Mouse (Mus musculus) right cerebral cortex, postnatal 36 days (tissue): ENCODE data around the gene Tmcc3.

ENCODE experiments used
- DNase-seq, 2 experiments: peaks; one replicate each; pipeline ENCODE4 v3.0.0; 2022; ENCODE audit warnings: low spot score in 2 of 2, mixed read lengths in 1 of 2

The Tmcc3 gene

DNA sequence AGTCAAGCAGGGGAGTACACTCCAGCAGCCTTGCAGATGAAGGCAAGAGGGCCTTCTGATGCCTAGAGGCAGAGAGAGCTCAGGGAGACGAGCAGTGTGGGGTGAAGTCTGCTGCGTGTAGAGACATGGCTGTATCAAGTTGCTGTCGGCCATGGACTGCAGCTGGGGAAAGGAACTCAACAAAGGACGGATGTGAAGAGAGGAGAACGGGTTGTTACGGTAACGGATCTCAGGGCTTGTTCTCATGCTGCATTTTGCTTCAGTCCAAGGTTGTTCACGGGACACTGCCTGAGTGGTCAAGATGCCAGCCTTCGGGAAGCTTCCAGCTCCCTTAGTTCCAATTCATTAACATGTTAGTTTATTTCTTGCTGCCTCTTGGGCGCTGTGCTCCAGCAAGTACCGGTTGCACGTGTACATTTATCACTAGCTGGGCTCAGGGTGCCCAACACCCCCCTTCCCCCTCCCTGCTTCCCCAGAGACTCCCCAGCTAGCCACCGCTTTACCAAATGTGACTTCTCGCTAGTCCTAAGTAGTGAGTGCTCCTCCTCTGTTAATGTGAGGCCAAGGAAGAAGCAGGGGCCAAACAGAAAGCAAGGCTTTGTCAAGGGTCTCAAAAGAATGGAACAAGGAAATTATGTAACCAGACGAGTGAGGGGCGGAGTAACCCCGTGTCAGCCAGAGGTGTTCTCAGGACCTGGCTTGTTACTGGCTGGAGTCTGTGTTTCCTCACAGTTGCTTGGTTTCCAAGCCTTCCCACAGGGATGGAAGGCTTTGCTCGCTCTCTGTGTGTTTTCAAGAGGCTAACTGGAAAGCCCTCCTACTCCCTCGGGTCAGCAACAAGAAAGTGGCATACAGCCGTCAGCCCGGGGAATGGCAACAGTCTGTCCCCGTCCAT is 104.4 kb downstream of the Tmcc3 start:
- no peak for DNase-seq

DNA sequence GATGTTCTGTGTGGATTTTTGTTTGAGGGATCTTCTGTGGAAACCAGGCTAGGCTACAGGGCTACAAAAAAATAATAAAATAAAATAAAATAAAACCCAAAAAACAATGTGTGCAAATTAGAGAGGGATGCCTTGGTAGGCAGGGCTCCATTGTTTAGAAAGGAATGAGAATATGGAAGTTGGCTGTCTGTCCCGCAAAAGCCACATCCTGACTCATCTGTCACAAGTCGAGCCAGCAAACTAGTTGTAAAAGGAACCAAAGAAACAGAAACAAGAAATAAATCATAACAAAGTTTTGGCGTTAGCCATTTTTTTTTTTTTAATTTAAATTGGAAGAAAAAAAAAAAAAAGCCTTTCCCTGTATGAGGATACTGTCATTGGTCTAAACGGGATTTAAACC is 105.9 kb downstream of the Tmcc3 start:
- no peak for DNase-seq

DNA sequence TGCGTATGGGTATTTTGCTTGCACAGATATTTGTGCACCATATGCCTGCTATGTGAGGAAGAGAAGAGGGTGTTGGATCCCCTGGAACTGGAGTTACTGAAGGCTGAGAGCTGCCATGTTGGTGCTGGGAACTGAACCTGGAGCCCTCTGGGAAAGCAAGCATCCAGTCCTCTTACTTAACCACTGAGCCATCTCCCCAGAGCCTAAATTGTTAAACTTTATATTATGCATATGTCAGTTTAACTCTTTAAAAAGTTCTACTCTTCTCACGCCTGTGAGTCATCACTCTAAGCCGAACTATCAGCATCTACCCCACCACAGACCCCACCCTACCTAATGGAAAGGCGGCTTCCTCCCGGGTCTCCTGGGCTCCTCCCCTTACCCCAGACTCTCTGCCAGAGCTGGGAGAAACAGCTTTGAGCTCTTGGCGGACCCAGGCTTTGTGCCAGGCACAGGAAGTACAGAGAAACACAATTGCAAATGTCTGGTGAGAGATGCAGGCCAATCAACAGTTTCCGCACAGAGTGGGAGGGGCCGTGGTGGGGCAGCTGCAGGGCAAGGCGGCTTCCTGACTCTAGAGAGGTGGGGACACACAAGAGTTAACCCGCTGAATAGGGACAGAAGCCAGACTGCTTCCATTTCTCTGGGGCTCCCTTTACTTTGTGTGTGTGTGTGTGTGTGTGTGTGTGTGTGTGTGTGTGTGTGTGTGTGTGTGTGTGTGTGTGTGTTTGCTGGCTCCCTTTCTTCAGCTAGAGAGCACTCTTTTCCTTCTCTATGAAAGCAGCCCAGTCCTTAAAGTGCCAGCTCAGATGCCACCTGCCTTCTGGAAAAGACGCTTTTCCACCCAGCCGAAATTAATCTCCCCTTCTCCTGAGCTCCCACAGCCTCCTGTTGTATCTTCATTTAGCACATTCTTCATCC is 114.5 kb downstream of the Tmcc3 start:
- peak; percentile 66 to 68 for DNase-seq

DNA sequence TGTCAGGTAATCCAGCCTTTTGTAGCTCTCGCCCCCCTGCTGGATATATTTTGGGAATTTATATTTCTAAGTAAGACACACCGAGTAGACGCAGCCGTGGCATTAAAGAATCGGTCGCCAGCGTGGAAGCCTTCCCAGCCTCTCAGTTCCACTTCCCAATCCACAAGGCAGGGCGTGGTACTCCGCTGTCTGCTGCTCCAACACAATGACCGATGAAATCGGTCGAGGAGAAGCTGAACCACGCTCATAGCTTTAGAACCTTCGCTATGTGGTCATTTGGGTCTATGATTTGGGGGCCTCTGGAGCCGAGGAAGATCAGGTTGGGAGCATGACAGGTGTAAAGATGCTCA is 115.1 kb downstream of the Tmcc3 start:
- no peak for DNase-seq

DNA sequence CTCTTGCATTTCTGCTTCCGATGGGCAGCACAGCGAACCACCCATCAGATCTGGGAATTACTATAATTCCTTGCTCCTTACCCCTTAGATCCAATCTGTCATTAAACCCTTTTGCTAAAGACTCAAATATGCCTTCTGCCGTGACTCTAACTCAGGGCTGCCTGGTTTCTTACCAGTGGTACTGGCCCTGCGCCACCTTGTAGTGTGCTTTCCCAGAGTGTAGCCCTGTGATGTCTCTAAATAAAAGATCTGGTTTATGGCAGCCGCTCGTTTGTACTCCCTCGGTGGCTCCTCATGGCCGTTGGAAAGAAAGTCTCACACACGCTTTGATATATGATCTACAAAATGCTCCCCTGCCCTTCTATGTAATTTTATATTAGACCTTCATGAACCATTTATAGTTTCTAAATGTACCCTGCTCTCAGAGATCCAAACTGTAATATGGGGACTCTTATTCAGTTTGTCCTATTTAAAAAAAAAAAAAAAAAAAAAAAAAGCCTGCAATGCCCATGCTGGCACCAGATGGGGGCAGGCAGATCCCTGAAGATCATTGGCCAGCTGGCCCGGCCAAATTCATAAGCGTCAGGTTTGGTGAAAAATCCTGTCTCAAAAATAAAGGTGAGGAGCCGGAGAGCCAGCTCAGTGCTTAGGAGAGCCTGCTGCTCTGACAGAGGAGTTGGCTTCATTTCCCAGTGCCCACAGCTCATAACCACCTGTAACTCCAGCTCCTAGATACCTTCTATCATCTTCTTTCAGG is 116.6 kb downstream of the Tmcc3 start:
- DNase-seq: no peak

DNA sequence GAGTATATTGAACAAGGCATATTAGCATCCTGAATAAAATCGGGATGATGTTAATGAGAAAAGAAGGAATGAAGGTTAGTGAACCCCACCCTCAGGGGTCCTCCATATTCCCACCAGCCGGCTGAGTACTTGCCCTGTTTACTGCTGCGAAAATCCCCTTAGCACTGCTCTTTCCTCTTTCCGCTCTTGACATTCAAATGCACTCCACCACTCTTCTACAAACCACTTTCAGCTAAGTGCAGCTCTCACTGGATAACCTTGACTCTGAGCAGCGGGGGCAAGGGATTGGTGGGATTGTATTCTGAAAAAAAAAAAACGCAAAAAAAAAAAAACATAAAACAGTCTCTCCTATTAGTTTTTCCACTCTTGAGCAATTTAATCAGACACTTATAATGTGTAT is 118.8 kb downstream of the Tmcc3 start:
- no peak for DNase-seq

DNA sequence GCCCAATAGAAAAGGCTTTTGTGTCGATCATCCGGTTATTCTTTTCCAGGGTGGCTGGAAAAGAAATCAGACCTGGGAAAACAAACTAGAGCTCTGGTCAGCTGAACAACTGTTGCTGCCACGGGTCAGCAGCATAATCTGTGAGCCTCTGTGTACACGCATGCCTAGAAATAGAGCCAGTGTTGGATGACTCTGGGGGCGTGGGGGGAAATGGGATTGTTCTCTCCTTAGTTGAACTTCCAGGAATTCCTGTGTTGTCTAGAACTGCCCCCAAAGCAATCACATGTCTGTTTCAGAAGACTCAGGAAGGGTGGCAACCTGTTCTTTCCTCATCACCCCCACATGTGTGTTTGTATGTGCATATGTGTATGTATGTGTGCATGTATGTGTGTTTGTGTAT is 121.2 kb downstream of the Tmcc3 start:
- DNase-seq: no peak

DNA sequence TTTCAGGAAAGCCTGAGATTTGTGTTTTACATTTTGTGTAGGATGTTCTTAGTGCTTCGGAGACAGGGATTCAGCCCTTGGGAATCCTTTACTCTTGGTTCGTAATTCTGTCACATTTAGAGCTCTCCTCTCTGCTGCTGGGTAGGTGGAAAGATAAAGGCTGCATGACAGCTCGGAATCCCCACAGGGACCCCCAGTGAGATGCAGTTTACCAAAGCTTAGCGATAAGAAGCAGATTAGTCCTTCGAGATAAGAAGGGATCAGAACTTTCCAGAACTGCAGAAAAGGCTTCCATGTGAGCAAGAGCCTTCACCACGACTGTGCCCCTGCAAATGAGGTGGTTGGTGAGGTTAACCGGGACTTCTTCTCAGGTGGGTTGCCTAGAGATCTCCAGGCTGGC is 122.2 kb downstream of the Tmcc3 start:
- no peak for DNase-seq

DNA sequence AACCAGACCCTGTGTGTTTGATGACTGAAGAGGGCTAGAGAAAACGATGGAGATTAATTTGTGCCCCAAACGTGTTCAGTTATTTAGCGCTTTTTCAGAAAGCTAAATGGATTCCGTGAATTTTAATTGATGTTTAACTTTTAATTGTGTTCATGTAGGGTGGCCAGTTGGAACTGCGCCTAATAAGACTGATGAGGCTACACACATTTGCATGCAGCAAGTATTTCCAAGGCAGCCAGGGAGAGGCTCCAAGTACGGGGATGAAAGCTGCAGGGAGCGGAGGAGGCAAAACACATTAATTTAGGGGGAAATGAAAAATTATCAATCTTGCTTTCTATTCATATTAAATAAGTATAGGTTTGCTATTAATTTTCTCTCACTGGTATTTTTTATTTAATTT is 131.0 kb downstream of the Tmcc3 start:
- peak in 1 of 2 experiments; percentile 3 for DNase-seq

DNA sequence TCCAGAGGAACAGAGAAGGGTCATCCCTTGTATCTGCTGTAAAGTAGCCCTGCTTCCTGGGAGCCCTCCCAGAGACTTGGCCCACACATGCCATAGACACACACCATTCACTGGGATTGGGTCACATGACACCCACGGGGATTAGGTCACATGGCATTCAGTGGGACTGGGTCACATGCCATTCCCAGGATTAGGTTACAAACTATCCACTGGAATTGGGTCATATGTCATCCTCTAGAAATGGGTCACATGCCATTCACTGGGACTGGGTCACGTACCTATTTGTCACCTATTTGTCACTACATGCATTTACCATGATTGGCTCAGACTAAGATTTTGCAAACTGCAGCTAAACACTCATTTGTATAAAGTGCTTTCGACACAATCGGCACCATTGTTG is 131.7 kb downstream of the Tmcc3 start:
- DNase-seq: no peak

DNA sequence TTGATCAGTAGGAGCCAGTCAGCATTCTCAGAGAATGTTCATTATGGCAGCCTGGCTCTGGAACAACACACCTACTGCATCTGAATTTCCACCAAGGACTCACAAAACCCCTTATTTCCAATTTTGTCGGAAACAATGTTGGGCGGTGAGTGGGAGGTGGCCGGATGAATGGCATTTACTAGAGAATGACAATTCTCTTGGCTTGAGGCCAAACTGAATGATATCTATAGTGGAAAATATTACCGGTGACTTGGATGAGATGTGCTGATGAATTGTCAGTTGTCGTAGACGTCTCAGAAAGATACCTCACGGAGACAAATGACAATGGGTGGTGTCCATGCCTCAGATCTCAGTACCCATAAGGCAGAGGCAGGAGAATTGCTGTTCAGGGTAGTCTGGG is 133.4 kb downstream of the Tmcc3 start:
- DNase-seq: no peak

DNA sequence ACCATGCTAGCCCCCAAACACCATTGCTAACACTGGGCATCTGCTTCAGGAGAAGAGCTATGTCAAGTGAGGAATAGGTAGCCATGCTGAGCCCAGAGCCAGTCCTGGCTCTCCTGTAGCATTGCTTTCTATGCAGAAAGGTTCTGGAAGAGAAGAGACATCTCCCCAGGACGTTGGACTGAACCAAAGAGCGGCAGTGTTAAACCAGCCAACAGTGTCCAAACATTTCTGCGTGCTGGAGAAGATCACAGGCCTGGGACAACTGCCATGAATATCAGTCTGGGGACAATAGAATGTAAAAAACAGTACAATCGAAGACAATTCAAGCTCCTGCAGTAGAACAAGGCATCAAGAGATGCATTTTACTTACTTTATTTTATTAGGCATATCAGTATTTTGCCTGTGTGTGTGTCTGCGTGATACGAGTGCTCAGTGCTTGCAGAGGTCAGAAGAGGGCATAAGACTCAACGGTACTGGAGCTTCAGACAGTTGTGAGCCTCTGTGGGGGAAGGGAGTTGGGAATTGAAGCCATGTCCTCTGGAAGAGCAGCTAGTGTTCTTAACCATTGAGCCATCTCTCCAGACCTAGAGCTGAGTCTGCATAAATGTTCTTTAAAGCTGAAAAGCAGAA is 134.7 kb downstream of the Tmcc3 start:
- no peak for DNase-seq

DNA sequence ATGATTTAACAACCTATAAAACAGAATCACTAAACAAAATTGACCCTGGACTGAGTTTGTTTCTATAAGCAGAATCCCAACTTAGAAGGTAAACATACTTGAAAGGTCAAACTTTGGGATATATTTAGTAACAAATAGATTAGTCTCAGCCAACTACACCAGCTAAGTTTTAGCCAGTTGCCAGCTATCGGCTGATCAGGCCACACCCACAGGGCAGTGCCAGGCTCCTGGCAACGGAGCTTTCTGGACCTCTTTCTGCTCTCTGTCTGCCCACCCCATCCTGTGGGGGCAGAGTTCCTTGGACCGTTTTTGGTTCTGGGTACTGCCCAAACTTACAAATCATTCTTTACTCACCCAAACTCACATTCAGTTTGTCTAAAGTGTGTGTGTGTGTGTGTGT is 137.9 kb downstream of the Tmcc3 start:
- DNase-seq: no peak

DNA sequence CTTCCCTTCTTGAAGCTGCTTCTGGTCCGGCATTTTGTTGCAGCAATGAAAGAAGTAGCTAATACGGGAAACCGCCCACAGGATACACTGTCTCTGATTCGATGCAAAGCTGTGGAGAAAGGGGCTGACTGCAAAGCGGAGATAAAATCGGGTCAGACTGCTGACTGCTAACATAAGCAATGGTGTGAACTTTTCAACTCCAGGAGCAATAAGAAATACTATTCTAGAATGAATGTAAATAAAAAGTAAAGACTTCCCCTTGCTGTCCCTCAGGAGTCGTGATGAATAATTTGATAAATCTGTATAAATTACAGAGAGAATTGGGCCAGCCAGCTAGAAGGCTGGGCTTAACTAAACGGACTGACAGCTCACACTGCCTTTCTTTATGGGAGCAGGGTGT is 139.0 kb downstream of the Tmcc3 start:
- DNase-seq: no peak

DNA sequence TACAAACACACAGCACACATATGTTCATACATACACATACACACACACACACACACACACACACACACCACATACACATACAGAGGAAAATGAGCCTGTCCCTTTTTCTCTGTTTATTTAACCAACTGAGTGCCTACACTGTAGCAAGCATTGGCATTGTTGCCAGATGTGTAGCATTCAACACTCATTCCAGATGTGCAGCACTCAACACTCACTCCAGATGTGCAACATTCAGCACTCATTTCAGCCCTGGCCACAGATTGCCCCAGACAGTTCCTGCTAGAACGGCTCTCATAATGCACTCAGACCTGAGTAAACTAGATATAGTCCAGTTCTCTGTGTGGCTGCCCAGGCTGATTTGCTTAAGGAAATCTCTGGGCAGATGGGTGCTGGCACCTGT is 145.7 kb downstream of the Tmcc3 start:
- no peak for DNase-seq

DNA sequence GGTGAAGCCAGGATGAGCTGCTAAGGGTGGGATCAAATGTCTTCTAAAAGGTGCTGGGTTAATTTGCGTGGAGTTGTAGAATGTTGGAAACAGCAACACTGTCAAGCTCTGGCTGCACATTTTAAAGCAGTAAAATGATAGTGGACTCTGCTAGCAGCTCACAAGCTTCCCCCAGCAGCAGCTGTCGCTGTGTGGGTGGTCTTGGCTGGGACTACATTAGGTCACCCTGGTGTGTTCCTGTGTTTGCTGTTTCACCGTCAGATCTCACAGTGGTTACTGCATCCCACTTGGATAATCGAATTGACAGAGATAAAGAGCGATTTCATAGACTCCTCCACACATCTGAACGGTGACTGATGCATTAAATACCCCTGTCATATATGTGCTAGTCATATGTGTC is 146.9 kb downstream of the Tmcc3 start:
- no peak for DNase-seq

DNA sequence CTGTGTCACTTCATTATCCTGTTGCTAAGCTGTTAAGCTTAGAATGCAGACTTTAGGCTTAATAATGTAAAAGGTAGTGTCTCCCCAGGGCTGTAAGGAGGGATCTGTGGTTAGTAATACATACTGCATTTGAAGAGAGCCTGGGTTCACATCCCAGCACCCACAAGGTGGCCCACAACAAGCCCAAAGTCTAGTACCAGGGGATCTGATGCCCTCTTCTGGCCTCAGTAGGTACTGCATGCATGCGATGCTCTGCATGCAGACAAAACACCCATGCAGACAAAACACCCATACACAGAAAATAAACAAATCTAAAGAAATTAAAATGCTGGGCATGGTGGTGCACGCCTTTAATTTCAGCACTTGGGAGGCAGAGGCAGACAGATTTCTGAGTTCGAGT is 149.6 kb downstream of the Tmcc3 start:
- no peak for DNase-seq

DNA sequence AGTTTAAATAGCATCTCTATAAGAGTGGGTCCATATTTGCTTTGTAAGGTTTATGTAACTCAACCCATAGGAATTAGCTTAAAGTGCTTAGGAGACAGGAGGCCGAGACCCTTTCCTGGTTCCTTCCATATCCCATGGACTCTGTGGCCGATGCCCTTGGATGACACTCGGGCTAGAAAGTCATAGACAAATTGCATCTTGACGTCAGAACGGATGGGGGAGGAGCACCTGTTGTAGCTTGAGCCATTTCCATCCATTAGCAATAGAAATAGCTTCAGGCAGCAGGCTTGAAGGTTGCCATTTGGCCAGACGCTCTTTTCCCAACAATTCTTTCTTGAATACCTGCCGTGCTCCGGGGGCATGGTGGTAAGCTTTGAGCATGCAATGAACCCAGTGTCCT is 150.1 kb downstream of the Tmcc3 start:
- DNase-seq: no peak

DNA sequence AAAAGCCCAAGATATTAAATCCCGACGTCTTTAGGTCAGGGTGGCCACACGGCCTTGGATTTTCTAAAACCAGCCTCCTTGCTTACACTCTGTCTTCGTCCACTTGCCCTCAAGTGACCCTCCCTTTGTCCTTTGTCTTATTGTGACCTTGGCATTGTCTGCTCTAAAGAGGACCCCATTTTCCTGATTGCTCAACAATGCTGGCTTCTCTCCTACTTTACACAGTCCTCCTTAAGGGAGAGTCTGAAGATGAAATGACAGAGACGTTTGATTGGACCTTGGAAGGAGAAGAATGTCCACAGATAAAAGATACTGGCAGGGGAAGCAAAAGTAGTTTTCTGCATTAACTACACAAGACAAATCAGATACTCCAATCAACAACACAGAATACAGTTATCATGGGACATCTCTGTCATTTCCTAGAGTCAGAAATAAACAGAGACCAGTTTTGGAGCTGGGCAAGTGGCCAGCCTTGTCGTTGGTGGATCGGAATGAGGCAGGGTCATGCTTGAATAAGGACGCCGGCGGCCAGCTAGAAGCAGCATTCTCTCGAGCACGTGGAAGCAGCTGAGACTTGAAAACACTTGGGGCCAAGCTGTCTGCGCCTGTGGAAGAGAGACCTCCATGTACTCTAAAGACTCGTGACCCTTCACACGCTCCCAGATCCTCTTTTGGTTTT is 150.8 kb downstream of the Tmcc3 start:
- DNase-seq: no peak

DNA sequence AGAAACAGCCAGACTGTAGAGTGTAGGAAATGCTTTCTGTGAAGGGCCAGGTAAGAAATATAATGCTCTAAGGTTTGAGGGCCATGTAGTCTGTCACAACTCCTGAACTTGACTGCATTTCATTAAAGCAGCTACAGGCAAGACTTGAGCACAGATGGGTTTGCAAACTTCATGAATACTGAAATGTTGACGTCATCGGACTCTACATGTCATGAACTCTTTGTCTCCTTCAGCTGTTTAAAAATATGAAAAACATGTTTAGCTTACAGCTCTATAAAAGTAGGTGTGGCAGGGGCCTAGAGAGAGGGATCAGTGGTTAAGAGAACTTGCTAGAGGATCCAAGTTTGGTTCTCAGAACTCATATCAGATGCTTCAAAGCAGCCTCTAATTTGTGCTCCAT is 151.7 kb downstream of the Tmcc3 start:
- no peak for DNase-seq

DNA sequence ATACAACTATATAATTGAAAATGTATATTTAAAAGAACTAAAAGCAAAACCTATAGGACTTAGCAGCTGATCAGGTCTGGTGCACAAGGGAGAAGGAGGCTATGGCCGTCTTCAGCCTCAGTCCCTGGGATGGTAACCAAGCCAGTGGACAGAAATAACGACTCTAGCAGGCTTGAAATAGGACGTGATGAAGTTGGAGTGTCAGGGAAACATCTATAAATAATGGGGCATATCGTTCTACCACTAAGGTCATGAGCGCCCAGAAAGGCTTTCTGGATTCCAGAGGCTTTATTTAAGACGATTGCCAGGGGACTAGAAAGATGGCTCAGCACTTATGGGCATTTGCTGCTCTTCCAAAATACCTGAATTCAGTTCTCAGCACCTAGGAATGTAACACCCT is 153.9 kb downstream of the Tmcc3 start:
- DNase-seq: no peak
